Mouse (Mus musculus): ENCODE results near the gene Rsu1.

The Rsu1 gene

DNA sequence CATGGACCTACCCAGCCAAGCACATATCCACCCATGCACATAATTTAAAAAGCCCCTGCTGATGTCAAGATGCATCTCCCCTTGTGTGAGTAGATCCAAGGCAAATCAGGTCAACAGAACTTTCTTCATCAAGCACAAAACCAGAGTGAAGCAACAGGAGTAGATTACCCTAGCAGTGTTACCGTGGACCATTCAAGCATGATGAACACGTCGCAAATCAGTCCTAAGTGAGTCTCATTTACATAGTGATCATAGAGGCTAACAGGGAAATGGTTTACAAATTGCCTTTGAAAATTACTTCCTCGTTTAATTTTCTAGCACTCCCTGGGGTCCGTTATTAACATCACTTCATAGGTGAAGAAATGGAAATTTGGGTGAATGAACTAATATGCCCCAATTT is 100.6 kb downstream of the Rsu1 start:
- in situ Hi-C loops (cut with MboI; ENCODE audit: low sequenced_read_pairs): no loop called here

DNA sequence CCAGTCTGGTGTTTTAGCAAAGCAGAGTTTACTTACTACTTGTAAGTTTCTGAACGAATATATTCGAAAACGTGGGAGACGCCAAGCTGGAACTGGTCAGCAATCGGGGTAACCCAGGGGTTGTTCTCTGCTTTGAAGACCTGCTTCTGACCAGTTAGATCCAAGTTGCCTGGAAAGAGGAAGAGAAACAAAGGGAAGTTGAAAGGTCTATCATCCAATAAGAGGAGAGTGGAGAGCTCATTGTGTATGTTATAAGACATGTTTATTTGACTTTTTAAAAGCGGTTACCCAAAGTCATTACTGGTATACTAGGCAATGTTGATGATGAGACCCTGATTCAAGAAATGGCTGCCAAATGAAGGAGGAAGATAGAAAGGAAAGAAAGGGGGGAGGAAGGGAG is 101.3 kb downstream of the Rsu1 start:
- in situ Hi-C loops (cut with MboI; ENCODE audit: low sequenced_read_pairs): no loop called here

DNA sequence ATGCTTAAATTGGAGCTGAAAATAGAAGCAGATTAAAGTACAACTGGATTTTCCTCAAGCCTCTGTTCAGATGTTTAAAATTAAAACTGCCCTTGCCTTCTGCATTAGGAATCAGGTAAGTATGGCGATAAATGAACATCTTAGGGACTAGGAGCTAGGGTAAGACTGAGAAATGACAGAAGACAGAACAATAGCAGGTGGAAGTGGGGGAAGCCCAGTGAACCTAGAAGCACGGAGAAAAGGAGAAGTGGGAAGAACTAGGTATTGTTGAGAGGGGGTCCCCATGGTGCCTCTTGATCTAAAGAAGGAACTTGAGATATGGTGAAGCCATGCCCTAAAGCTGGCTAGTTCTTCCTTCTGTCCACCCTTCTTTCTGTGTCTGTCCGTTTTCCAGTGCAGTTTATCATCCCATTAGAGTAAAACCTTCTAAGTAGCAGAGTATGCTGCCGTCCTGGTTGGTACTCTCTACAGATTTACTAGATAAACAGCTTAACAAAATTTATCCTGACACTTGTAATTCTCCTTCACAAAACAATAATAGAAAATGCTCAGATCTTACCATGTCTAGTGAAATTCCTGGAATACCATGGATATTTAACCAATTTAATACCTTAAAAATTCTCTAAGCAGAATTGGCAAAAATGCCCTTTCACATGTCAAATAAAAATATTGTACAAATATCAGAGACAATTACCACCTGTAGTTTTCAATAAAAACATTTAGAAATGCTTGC is 101.9 kb downstream of the Rsu1 start:
- in situ Hi-C loops (cut with MboI; ENCODE audit: low sequenced_read_pairs): no loop called here

DNA sequence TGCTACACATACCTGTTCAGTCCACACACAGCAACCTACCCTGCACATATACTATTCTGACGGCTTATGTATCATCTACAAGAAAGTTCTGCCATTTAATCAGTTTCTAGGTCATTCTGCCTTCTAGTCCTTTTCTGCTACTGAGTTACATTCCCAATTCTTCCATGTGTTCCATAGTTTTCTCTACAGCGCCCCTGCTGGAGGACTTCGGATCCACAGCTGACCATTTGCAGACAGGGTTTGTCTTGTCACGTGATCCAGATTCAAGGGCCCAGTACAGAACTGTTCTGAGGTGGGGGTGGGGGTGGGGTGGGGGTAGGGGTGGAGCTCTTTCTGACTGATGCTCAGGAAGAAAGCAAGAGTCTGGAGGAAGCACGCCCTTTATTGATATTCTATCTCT is 102.5 kb downstream of the Rsu1 start:
- in situ Hi-C loops (cut with MboI; ENCODE audit: low sequenced_read_pairs): no loop called here

DNA sequence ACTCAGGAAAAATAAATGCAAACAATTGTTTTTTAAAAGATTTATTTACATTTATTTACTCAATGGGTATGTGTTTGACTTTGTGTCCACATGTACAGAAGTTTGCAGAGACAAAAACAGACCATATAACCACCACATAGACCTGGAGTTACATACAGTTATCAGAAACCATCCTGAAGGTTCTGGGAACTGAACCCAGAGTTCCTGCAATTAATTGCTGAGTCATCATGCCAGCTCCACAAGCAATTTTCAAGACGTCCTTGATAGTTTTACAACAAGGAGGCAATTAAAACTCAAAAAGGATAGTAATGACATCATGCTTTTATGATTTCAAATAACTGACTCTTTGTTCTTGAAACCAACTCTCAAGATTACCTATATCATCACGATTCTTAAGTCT is 109.5 kb downstream of the Rsu1 start:
- in situ Hi-C loops (cut with MboI; ENCODE audit: low sequenced_read_pairs): no loop called here

DNA sequence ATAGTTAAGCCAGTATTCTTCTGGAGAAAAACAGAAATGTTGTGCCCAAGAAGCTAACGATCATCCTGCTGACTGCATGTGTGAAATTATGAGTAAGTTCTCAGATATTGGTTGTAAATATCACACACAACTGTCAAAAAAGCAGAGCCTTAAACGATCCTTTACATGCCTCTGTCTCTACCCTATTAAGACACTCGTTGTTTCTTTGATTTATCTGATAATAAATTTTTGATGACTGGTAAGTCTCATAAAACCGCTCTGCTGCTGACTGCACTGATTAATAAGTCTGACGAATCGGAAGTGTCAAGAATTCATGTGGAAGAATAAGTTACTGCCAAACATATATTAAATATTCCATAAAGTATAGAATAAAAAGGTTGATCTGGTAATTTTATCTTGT is 126.0 kb downstream of the Rsu1 start:
- in situ Hi-C loops (cut with MboI; ENCODE audit: low sequenced_read_pairs): no loop called here

DNA sequence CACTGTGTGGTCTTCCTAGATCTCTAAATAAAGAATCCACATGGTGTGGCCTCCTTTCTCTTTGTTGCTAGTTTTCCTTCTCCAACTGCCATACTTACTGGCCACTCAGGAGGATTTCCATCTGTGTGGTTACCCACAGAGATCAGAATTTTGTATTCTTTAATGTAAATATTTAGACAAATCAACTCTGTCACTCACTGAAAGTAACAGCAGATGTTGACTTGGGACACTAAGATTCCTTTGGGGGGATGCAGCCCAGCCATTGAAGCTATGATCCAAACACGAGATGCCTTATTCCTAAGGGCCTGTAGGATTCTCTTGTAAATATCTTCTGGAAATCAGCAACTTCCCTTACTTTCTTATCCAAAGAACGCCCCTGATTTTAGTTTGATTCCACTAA is 136.3 kb downstream of the Rsu1 start:
- in situ Hi-C loops (cut with MboI; ENCODE audit: low sequenced_read_pairs): no loop called here

DNA sequence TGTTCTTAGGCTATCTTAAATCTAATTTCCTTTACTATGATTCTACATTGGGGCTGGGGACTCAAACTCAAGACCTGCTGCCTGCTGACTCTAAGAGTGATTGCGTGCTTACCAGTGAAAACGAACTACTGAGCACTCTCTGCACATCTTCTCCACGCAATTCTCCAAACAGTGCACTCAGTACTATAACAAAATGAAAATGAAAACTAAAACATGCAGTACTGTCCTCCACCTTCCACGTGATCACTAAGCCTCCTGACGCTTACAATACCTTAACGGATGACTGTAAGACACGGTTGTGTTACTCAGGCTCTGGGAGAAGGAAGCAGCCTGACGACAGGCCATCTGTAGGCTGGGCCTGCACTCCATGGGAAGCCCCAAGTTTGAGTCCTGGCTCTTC is 138.4 kb downstream of the Rsu1 start:
- in situ Hi-C loops (cut with MboI; ENCODE audit: low sequenced_read_pairs): no loop called here

DNA sequence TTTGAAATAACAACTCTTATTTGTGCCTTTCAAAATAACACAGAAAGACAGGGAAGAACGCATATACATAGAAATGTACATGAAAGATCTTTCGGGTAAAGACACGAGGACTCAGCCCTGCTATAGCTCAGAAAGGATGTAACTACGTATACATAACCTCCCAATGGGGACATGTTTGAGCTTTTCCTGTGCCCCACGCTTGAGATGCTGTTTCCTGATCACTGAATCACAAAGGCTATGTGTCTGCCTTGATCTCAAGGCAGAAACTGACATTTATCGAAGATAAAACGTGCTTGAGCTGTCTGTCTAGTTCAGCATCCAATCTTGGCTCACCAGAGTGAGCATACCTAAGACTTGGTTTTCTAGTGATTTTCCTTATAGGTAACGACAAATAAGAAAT is 138.8 kb downstream of the Rsu1 start:
- in situ Hi-C loops (cut with MboI; ENCODE audit: low sequenced_read_pairs): no loop called here

DNA sequence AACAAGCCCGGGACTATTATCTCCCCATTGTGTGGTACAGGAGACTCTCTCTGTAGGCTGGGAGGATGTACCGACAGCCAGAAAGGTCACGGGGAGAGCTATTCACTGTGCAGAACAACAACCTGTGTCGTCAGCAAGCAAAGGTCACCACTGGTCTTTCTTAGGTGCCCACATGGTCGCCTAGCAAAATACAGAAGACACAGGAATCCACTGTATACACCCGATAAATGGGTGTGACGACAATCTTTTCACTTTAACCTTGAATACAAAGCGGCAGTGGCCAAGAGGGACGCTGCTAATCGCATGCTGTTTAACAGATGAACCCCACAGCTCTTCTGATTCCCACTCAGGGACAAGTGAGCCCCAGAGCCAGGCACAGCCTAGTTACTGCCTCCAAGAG is 141.4 kb downstream of the Rsu1 start:
- in situ Hi-C loops (cut with MboI; ENCODE audit: low sequenced_read_pairs): no loop called here

DNA sequence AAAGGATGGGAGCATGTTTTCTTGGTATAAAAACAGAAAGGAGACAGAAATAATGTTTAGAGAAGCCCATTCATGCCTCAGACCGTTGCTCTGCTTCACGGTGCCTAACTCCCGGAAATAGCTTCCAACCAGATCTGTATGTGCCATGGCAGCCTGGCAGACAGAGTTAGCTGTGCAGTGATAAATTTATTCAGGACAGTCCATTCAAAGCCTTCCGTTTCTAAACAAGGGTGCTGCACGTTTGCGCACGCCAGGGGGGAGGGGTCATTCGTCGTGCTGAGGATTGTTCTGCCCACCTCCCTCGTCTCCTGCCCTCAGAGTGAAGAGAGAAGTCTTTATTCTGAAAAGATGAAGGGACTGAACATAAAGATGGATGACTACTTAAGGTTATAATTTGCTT is 141.9 kb downstream of the Rsu1 start:
- in situ Hi-C loops (cut with MboI; ENCODE audit: low sequenced_read_pairs): no loop called here

DNA sequence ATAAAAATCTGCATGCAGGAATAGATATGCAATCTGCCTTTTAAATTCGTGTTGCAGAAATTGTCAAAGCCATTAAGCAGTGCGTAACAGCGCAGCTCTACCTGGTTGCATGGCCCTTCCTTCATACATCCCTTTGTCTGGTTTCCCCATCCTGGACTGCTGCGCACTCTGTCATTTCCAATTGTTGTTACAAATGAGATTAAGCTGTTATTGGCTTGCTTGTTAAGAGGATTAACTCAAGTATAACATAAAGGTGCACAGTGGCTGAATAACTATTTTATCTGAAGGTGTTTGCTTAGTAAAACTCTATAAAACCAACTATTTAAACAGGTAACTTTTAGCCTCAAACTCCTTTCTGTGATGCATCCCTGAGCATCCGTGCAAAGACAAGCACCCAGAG is 150.8 kb downstream of the Rsu1 start:
- in situ Hi-C loops (cut with MboI; ENCODE audit: low sequenced_read_pairs): no loop called here

DNA sequence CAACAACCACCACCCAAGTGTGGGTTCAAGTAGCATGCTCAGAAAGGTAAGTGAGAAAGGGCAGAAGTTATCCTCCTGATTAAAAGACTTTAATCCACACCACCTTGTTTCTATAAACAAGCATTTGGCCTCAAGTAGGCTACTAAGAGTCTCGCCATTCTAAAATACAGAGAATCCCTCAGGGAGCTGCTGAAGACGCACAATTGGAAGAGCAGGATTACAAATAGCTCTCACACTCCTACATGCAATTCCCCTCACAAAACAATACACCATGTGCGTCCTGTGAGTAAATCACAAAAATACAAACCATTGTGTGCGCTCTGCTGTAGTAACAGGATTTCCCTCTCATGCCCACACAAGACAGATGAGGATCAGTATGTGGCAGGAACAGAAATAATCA is 153.3 kb downstream of the Rsu1 start:
- in situ Hi-C loops (cut with MboI; ENCODE audit: low sequenced_read_pairs): no loop called here

DNA sequence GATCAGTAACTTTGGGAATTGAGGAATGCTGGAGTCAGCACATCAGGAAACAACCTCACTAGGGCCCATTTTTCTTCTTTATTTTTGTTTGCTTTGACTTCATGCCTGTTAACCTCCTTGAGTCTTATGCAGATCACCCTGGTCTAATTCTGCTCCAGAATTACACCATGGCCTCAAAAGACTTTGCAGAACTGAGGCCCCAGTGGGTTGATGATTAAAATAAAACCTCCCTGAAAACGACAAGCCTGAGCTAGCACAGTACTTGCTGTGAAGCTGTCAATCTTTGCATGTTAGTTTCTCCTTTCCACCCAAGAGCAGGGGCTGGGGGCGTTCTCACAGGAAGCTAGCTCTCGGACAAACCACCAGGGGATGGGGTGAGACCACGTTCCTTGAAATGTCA is 164.7 kb downstream of the Rsu1 start:
- in situ Hi-C loops (cut with MboI; ENCODE audit: low sequenced_read_pairs): no loop called here

DNA sequence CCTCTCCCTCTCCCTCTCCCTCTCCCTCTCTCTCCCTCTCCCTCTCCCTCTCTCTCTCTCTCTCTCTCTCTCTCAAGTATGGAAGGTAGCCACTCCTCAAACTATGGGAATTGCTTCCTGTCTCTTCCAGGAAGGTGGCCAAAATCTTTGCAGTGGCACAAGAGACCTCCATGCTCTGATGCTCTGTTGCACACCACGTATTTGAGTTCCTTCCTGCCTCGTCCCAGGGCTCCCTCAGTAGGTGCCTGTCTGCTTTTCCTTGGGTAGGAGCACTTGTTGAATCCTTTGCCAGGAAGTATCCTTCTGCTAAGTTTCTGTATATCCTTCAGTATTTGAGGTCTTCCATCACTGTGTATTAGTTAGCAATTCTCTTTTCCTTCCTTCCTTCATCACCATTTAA is 166.8 kb downstream of the Rsu1 start:
- in situ Hi-C loops (cut with MboI; ENCODE audit: low sequenced_read_pairs): no loop called here

DNA sequence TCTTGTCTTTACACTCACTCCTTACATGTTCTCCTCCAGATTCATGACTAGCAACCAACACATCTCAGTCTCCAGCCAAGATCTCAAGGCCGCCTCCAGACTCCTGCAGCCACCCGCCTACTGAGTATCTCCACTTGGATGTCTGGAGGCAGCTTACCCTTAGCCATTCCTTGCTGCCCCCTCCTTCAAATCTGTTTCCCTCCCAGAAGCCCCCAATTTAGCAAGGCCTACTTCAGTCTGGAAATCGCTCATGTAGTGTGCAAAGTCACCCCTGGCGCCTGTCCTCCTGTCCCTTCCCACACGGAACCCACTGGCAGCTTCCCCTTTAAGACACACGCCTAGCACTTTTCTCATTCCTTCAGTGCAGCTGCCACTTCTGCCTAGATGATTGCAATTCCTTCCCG is 167.4 kb downstream of the Rsu1 start:
- in situ Hi-C loops (cut with MboI; ENCODE audit: low sequenced_read_pairs): no loop called here

DNA sequence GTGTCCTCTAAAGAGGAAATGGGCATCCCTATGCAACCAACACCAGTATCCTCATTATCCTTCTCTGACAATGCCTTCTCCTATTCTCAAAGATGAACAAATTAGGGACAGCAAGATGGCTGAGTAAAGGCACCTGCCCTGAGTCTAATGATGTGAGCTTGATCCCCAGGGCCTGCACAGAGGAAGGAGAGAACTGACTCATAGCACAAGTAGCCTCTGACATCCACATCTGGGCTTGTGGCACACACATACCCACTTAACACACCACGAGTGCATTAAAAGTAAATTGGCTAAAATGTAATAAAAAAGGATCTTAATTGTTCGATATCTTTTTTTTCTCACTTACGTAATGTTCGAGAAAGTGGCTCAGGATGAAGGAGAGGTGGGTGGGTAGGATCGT is 177.2 kb downstream of the Rsu1 start:
- in situ Hi-C loops (cut with MboI; ENCODE audit: low sequenced_read_pairs): no loop called here

DNA sequence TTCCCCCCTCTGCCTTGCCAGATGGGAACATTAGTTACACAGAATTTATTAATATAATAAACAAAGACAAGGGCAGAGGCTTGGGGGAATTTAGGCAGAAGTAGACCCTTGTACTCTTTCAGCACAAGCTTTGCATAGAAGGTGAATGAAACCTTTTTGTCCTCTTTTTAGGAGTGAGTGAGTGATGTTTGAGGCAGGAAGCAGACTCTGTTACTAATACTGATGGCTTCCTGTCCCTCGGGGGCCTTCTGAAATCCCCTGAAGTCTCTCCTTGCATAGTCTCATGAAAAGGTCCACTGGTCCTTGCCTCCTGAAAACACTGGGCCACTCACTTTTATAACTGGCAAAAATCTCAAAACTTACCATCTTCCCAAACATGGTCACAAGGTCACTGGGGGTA is 177.6 kb downstream of the Rsu1 start:
- in situ Hi-C loops (cut with MboI; ENCODE audit: low sequenced_read_pairs): no loop called here

DNA sequence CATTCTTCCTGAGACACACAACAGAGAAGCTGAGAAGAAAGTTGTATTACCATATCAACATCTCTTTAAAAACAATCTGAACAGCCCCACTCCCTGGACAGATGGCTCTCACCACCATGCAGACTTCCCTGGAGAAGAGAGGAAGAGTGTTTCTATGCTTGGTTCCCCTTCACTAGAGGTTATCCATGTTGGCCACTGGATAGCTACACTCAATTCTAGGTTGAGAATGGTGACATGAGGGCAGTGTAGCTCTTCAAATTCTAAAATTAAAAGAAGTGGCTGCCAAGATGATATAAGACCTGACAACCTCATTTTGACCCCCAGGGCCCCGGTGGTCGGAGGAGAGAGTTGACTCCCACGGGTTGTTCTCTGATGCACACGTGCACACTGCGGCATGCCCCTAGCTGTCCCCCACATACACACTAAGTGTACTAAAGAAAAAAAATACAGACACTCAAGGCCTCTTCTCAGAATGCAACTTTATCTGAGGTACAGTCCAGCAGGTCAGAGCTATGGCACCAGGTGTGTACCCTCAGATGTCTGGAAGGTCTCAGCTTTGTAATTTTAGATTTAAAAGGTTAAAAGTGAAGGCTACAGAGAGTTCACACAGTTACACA is 179.7 kb downstream of the Rsu1 start:
- in situ Hi-C loops (cut with MboI; ENCODE audit: low sequenced_read_pairs): no loop called here

DNA sequence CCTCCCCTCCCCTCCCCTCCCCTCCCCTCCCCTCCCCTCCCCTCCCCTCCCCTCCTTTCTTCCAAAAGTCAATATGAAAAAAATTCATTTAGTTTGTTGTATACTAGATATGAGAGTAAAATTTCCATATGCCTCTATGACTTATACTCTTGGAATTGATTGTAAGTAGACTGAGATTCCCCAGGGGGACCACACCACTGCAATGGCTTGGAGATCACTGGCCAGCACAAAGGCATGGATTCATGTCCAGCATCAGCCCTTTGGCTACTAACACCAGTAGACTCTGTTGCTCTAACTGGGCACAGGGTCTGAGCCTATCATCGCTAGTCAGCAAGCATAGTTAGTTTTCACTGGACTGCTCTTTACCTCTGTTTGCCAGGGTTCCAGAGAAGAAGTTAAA is 180.4 kb downstream of the Rsu1 start:
- in situ Hi-C loops (cut with MboI; ENCODE audit: low sequenced_read_pairs): no loop called here

DNA sequence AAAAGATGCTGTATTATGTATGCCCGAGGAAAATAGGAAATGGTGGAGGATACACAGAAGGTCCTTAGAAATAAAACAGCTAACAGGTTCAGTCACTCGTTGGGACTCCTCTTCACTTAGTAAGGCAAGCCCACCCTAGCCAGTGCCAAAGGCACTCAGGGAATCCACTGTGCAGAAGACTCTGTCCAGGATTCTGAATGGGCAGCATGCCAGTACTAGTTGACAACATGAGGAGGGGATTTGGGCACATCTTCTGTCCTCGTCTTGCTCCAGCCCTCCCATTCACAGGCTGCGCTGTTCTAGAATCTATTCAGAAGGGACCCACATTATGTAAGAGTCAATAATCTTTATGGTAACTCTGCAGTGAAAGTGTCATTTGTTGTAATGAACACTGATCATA is 181.4 kb downstream of the Rsu1 start:
- in situ Hi-C loops (cut with MboI; ENCODE audit: low sequenced_read_pairs): no loop called here

DNA sequence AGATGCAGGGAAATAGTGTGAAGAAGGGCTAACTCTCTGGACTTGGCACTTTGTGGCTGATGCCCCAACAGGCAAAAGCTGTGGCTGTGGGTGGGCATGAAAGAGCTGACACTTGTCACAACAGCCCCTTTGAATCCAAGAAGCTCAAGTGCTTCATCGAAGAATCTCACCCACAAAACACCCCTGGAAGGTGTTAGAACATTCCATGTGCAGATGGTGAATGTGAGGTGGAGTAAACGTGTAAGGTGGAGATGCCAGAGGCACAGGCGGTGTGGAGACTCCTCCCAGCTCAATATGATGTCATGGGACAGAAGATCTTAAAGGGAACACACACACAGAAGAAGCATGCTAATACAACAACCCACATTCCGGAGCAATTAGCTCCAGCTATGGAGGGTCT is 182.9 kb downstream of the Rsu1 start:
- in situ Hi-C loops (cut with MboI; ENCODE audit: low sequenced_read_pairs): no loop called here

DNA sequence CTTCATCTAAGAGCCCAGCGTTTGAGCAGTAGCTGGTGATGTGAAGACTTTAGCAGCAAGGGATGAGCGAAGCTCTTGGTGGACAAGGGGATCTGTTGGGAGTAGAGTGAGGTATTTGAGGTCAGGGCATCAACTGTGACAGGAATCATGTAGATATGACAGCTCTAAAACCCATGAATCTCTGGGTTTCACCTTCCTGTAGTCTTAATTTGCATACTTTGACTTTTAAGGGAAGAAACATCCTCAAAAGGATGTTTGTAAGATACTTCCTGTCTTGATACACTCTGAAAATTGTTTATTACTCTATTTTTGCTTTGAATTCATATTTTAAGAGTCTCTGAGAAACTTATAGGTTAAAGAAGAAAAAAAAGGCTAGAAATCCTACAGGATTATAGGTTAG is 183.4 kb downstream of the Rsu1 start:
- in situ Hi-C loops (cut with MboI; ENCODE audit: low sequenced_read_pairs): no loop called here
